Mouse (Mus musculus): ENCODE measurements around the gene Abhd15. TPM values are rescaled to one million over a fixed set of nuclear protein-coding genes. Genes with fewer than 3 reads are reported as not detected.

The Abhd15 gene
- total and polyA plus RNA-seq, 2 experiments from 2014 or later, result 1.2 to 2.1 TPM

DNA sequence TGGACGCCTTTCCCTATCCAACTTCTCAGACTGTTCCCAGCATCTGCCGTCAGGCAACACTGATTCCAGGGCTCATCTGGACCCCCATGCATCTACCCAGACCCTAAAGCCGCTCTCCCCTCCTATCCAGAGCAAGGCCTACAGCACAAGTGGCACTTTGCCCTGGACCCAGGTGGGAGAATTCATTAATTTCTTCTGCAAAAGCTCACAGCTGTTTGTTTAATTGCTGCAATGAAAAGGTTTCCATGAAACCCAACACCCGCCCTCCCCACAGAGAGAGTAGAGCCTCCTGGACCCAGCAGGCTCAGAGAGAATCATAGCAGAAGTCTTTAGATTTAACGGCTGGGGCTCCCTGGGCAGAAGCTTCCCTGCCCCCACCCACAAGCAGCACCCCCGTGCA lies 29.7 kb upstream of the Abhd15 start:
- H3K4me3 ChIP-seq (ENCODE audit: low read depth, low read length), result no peak overlapping the region
- TF ChIP-seq CTCF (IDR thresholded peaks at IDR 0.05; ENCODE audit: low read depth), result no peak
- TF ChIP-seq EP300 (IDR thresholded peaks at IDR 0.05; ENCODE audit: low read depth), result no peak
- DNase-seq (ENCODE audit: low spot score) (no peak), ATAC-seq (ENCODE audit: insufficient read depth, low read depth) (no peak)
- no peak overlapping the region for H3K27ac ChIP-seq (ENCODE audit: low read depth)
- H3K27me3 ChIP-seq (ENCODE audit: control insufficient read depth, insufficient read depth, low read length), result no peaks in the 10 kb centered on the region
- H3K4me2 ChIP-seq (ENCODE audit: low read depth, low read length), result no peak overlapping the region
- no peaks in the 10 kb centered on the region for H3K36me3 ChIP-seq (replicated peaks; ENCODE audit: control insufficient read depth, insufficient read depth, low read length)
- no peak overlapping the region for H3K9ac ChIP-seq (replicated peaks; ENCODE audit: low read depth, low read length)
- WGBS, result 77% methylated on average over 6 of the region's 6 CpGs
- H3K9me3 ChIP-seq (replicated peaks; ENCODE audit: control insufficient read depth, low read length), result no peaks in the 10 kb centered on the region
- H3K4me1 ChIP-seq (ENCODE audit: control insufficient read depth, insufficient read depth), result peaks cover 9% of the 10 kb centered on the region

DNA sequence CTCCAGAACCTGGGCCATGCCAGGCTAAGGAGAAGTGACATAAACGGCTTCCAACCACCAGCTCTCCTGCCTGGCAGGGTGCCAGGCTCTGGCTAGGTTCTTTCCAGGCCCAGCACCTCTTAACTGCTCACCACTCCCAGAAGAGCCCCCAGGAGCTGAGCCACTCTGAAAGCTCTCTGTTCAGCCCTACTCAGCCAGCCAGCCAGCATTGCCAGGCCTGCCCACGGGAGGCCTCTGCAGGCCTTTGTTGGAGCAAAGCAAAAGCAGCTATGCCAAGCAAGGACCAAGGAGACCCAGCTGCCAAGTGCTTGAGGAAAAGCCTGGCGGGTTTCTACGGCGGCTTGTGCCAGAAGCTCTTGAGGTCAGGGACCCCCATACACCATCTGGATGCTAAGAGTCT lies 28.1 kb upstream of the Abhd15 start:
- Histone ChIP-seq H3K9me3 (replicated peaks; ENCODE audit: control insufficient read depth, low read length) (no peaks in the 10 kb centered on the region), H3K36me3 (replicated peaks; ENCODE audit: control insufficient read depth, insufficient read depth, low read length) (no peaks in the 10 kb centered on the region), H3K4me3 (ENCODE audit: low read depth, low read length) (no peak overlapping the region), H3K27me3 (ENCODE audit: control insufficient read depth, insufficient read depth, low read length) (no peaks in the 10 kb centered on the region), H3K4me1 (ENCODE audit: control insufficient read depth, insufficient read depth) (peaks cover 17% of the 10 kb centered on the region), H3K9ac (replicated peaks; ENCODE audit: low read depth, low read length) (0 out of 2 replicates have a peak overlapping the region, but pooled peaks have one; percentile 2), H3K27ac (ENCODE audit: low read depth) (no peak overlapping the region), H3K4me2 (ENCODE audit: low read depth, low read length) (no peak overlapping the region)
- no peak for DNase-seq (ENCODE audit: low spot score)
- TF ChIP-seq CTCF (IDR thresholded peaks at IDR 0.05; ENCODE audit: low read depth) (peak; percentile 25; the same call in 1 of the 2 replicates), EP300 (IDR thresholded peaks at IDR 0.05; ENCODE audit: low read depth) (no peak)
- 52% methylated on average over 5 of the region's 5 CpGs for WGBS
- ATAC-seq (ENCODE audit: insufficient read depth, low read depth), result no peak

DNA sequence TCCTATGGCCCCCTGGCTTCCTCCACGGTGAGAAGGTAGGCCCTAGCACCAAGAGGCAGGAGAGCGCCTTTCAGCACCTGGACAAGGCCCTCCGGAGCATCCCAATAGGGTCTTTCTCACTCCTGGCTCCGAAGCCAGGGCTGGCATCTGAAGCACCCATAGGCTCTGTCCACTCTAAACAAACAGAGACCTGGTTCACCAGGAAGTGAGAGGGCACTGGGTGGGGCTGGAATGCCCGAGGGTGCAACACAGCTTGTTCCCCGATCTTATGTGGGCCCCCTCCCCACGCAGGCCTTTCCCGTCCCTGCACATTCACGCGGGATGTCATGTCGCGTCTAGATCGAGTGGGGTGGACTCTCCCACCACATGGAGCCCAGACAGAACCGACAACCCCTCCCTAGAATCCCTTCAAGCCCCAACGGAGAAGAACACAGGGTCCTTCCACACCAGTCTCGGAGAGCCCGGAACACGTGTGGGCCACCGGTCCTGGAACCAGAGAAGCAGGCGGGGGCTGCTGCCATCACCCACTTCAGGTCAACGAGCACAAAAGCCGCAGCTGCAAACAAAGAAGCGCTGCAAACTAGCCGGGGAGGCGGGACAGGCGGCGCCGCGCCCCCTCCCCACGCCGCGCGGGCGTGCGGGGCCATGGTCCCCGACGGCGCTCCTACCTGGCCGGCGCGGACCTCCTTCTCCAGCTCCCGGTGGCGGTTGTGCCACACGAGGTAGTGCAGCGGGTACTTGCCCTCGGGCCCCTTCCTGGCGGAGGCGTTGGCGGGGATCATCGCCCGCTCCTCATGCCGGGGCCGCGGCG lies 25.9 kb upstream of the Abhd15 start:
- Histone ChIP-seq H3K27me3 (ENCODE audit: control insufficient read depth, insufficient read depth, low read length) (no peaks in the 10 kb centered on the region), H3K36me3 (replicated peaks; ENCODE audit: control insufficient read depth, insufficient read depth, low read length) (no peaks in the 10 kb centered on the region), H3K27ac (ENCODE audit: low read depth) (no peak overlapping the region), H3K4me2 (ENCODE audit: low read depth, low read length) (peak overlapping the region; percentile 89), H3K9ac (replicated peaks; ENCODE audit: low read depth, low read length) (peak overlapping the region; percentile 83), H3K4me1 (ENCODE audit: control insufficient read depth, insufficient read depth) (peaks cover 20% of the 10 kb centered on the region), H3K4me3 (ENCODE audit: low read depth, low read length) (peak overlapping the region; percentile 92), H3K9me3 (replicated peaks; ENCODE audit: control insufficient read depth, low read length) (no peaks in the 10 kb centered on the region)
- TF ChIP-seq EP300 (IDR thresholded peaks at IDR 0.05; ENCODE audit: low read depth), result no peak
- no peak for TF ChIP-seq CTCF (IDR thresholded peaks at IDR 0.05; ENCODE audit: low read depth)
- no peak for ATAC-seq (ENCODE audit: insufficient read depth, low read depth)
- DNase-seq (ENCODE audit: low spot score), result no peak
- 5% methylated on average over 43 of the region's 55 CpGs for WGBS

DNA sequence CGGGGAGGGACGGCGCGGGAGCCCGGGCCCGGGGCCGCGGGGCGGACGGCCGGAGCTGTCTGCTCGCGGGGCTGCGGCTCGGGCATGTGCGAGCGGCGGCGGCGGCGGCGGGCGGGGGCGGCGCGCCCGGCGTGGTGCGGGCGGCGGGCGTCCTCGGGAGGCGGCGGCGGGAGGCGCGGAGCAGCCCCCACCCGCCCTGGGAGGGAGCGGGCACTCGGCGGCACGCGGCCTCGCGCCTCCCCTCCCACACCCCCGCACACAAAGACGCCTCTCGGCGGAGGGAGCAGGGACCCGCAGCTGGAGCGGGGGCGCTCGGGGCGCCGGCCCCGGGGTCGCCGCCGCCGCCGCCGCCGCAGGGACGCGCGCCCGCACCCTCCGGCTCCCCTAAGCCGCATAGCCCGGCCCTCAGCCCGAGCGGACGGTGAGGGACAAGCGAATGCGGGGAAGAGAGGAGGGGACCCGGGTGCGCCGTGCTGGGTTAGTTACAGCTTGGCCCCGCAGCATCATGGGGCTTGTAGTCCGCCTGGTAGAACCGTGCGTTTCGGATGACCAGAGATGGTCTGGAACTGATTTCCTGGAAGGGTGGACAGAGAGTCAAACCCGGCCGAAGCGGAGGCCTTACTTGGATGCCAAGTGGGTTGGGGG lies 25.2 kb upstream of the Abhd15 start, which contains the start of gene Ankrd13b:
Ankrd13b (minus strand) TSS at position 88 of the 645 bp plus-strand sequence.
- Histone ChIP-seq H3K27ac (ENCODE audit: low read depth) (no peak within 1 kb of the TSS; the same call in 1 of the 2 replicates), H3K4me1 (ENCODE audit: control insufficient read depth, insufficient read depth) (peaks cover 21% of the 10 kb centered on the region), H3K9me3 (replicated peaks; ENCODE audit: control insufficient read depth, low read length) (no peaks in the 10 kb centered on the region), H3K36me3 (replicated peaks; ENCODE audit: control insufficient read depth, insufficient read depth, low read length) (no peaks in the 10 kb centered on the region), H3K4me3 (ENCODE audit: low read depth, low read length) (peak within 1 kb of the TSS; percentile 92), H3K27me3 (ENCODE audit: control insufficient read depth, insufficient read depth, low read length) (no peaks in the 10 kb centered on the region), H3K9ac (replicated peaks; ENCODE audit: low read depth, low read length) (peak within 1 kb of the TSS; percentile 83), H3K4me2 (ENCODE audit: low read depth, low read length) (peak within 1 kb of the TSS; percentile 89)
- DNase-seq (ENCODE audit: low spot score) (peak; percentile 67), ATAC-seq (ENCODE audit: insufficient read depth, low read depth) (no peak)
- WGBS, result under 1% methylated on average over 43 of the region's 87 CpGs
- TF ChIP-seq EP300 (IDR thresholded peaks at IDR 0.05; ENCODE audit: low read depth) (no peak), CTCF (IDR thresholded peaks at IDR 0.05; ENCODE audit: low read depth) (no peak)

DNA sequence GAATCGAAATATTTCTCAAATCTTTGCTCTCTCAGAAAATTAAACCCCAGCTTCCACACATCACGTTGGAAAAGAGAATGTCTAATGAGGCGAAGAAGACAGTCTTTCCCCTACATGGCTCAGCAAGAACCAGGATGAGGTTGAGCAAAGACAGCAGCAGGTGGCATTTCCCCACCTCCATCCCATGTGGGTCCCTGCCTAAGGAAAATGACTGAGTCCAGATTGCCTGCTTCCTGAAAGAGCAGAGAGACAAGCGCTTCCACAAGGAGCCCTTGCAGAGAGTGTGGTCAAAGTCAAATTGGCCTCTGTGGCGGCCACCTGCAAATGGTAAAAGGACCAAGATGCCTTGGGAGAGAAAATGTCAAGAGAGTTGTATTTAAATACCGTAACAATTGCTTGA lies 24.5 kb upstream of the Abhd15 start:
- Histone ChIP-seq H3K9ac (replicated peaks; ENCODE audit: low read depth, low read length) (no peak overlapping the region), H3K4me1 (ENCODE audit: control insufficient read depth, insufficient read depth) (peaks cover 23% of the 10 kb centered on the region), H3K27me3 (ENCODE audit: control insufficient read depth, insufficient read depth, low read length) (no peaks in the 10 kb centered on the region), H3K4me3 (ENCODE audit: low read depth, low read length) (no peak overlapping the region), H3K9me3 (replicated peaks; ENCODE audit: control insufficient read depth, low read length) (no peaks in the 10 kb centered on the region), H3K27ac (ENCODE audit: low read depth) (peak overlapping the region; percentile 97; the same call in 1 of the 2 replicates), H3K4me2 (ENCODE audit: low read depth, low read length) (peak overlapping the region; percentile 89), H3K36me3 (replicated peaks; ENCODE audit: control insufficient read depth, insufficient read depth, low read length) (no peaks in the 10 kb centered on the region)
- no peak for TF ChIP-seq EP300 (IDR thresholded peaks at IDR 0.05; ENCODE audit: low read depth)
- TF ChIP-seq CTCF (IDR thresholded peaks at IDR 0.05; ENCODE audit: low read depth), result no peak
- 71% methylated on average over 6 of the region's 6 CpGs for WGBS
- ATAC-seq (ENCODE audit: insufficient read depth, low read depth) (no peak), DNase-seq (ENCODE audit: low spot score) (no peak)

All from heart, postnatal 0 days (tissue).